Mouse (Mus musculus) G1E (cell line): ENCODE results near the gene Mybbp1a.

Source experiments
- CTCF ChIP-seq: IDR thresholded peaks from 2 replicates; pipeline ENCODE4 v1.5.1; 2012; ENCODE audit warnings: low read depth, low read length, inconsistent platforms, mixed read lengths
- TAL1 ChIP-seq: conservative IDR thresholded peaks from 2 replicates; pipeline ENCODE4 v1.6.1; 2012; ENCODE audit warnings: low read depth, low read length, inconsistent platforms, mixed read lengths

DNA sequence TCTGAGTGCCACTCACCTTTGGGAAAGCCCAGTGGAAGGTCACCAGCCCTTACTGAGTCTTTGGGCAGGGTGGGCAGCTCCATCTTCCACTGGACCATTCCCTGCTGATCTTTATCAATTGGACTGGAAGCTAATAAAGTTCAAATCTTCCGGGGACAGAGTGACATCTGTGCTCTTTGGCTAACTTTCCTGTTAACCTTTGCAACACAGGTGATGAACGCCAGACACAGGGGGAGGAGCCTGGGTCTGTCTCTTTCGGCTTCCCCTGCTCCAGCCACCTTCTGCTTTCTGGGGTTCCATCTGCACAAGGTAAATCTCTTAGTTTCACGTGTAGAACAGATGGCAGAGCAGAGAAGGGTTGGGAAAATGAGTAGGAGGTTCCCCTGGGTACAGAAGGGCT is 2.7 kb upstream of the Mybbp1a start:
- TF ChIP-seq CTCF (no peak), TAL1 (no peak)
